Mouse (Mus musculus) heart, postnatal 0 days (tissue): ENCODE measurements around the gene Tmem184b. TPM values are rescaled to one million over a fixed set of nuclear protein-coding genes. Genes with fewer than 3 reads are reported as not detected.

Experiments
- ATAC-seq: fragments of 200-750 bp; cut with Nextera tagmentation; 2 replicates; pipeline ENCODE4 v1.8.0; 2017; ENCODE audit warnings: low read depth, moderate number of reproducible peaks, moderate library complexity; ENCODE audit not compliant: insufficient read depth
- DNase-seq: peaks from one replicate; pipeline ENCODE4 v3.0.0-alpha.2; 2016; ENCODE audit warnings: low spot score
- H3K27ac ChIP-seq: fragments of 300-500 bp; sonication (generic); 2 replicates; pipeline ENCODE4 v1.5.1; 2014; ENCODE audit warnings: low read depth, mild to moderate bottlenecking
- H3K27me3 ChIP-seq: fragments of 300-500 bp; sonication (generic); 2 replicates; pipeline ENCODE4 v1.6.1; 2014; ENCODE audit warnings: low read length, mixed read lengths; ENCODE audit not compliant: control insufficient read depth, insufficient read depth
- H3K36me3 ChIP-seq: fragments of 300-500 bp; sonication (generic); replicated peaks from 2 replicates; pipeline ENCODE4 v1.6.1; 2014; ENCODE audit warnings: low read length, mixed read lengths; ENCODE audit not compliant: control insufficient read depth, insufficient read depth
- H3K4me1 ChIP-seq: fragments of 300-500 bp; sonication (generic); 2 replicates; pipeline ENCODE4 v1.6.1; 2014; ENCODE audit warnings: antibody characterized with exemption; ENCODE audit not compliant: control insufficient read depth, insufficient read depth
- H3K4me2 ChIP-seq: fragments of 300-500 bp; sonication (generic); 2 replicates; pipeline ENCODE4 v1.6.1; 2014; ENCODE audit warnings: low read depth, mild to moderate bottlenecking, low read length, moderate library complexity
- H3K4me3 ChIP-seq: fragments of 300-500 bp; sonication (generic); 2 replicates; pipeline ENCODE4 v1.5.1; 2014; ENCODE audit warnings: low read depth, low read length
- H3K9ac ChIP-seq: fragments of 300-500 bp; sonication (generic); replicated peaks from 2 replicates; pipeline ENCODE4 v1.6.1; 2014; ENCODE audit warnings: low read depth, low read length, mixed read lengths
- H3K9me3 ChIP-seq: fragments of 300-500 bp; sonication (generic); replicated peaks from 2 replicates; pipeline ENCODE4 v1.6.1; 2016; ENCODE audit warnings: low read length; ENCODE audit not compliant: control insufficient read depth
- CTCF ChIP-seq: IDR thresholded peaks from 2 replicates; pipeline ENCODE4 v1.5.1; 2016; ENCODE audit warnings: antibody characterized with exemption, control low read depth, low read depth
- EP300 ChIP-seq: IDR thresholded peaks from 2 replicates; pipeline ENCODE4 v1.6.1; 2016; ENCODE audit warnings: antibody characterized with exemption, low read depth
- whole genome bisulfite sequencing: fragments of 180-500 bp; shearing (Covaris S2); extraction: QIAGEN DNeasy Blood & Tissue Kit; methylation state at CpG from one replicate; pipeline ENCODE4 v1.1.7; 2014; 5-methylcytosine and 5-hydroxymethylcytosine counted together
- polyA plus RNA-seq: library from polyadenylated mRNA; unstranded; fragments of >200 nt; fragmentation: Nextera tagmentation; extraction: Ambion mirVana; gene quantifications from 2 replicates; pipeline ENCODE4 v1.2.1, GENCODE M21; 2015
- total RNA-seq: library from RNA; depleted of rRNA; stranded (reverse); fragments of >200 nt; gene quantifications from 2 replicates; pipeline ENCODE4 v1.2.3, GENCODE M21; 2014; ENCODE audit warnings: low replicate concordance

The Tmem184b gene
- total and polyA plus RNA-seq, 2 experiments from 2014 or later, result 31.8 to 70.6 TPM

GRCm38 (mm10) chr15:79346051-79346793, 57.1 kb downstream of the Tmem184b start, which contains the start of gene Maff:
Gene Maff, plus strand, starts transcription at chr15:79346621.
- H3K4me3 ChIP-seq, result peak within 1 kb of the TSS; percentile 85
- H3K27ac ChIP-seq, result peak within 1 kb of the TSS; percentile 98
- peaks cover 20% of the 10 kb centered on the region for H3K4me1 ChIP-seq
- H3K4me2 ChIP-seq, result peak within 1 kb of the TSS; percentile 91
- no peak for DNase-seq
- no peaks in the 10 kb centered on the region for H3K9me3 ChIP-seq
- 52% methylated on average over 8 of the region's 8 CpGs for WGBS
- peak within 1 kb of the TSS; percentile 84 for H3K9ac ChIP-seq
- no peaks in the 10 kb centered on the region for H3K36me3 ChIP-seq
- no peak for ATAC-seq
- no peaks in the 10 kb centered on the region for H3K27me3 ChIP-seq
- no peak for TF ChIP-seq EP300
- no peak for TF ChIP-seq CTCF

GRCm38 (mm10) chr15:79344627-79345026, 58.7 kb downstream of the Tmem184b start:
- H3K9ac ChIP-seq, result no peak overlapping the region
- no peak overlapping the region for H3K27ac ChIP-seq
- peaks cover 14% of the 10 kb centered on the region for H3K4me1 ChIP-seq
- 75% methylated on average over 4 of the region's 4 CpGs for WGBS
- H3K9me3 ChIP-seq, result no peaks in the 10 kb centered on the region
- DNase-seq (no peak), ATAC-seq (no peak)
- H3K27me3 ChIP-seq, result no peaks in the 10 kb centered on the region
- TF ChIP-seq CTCF (no peak), EP300 (no peak)
- H3K4me3 ChIP-seq, result no peak overlapping the region
- no peak overlapping the region for H3K4me2 ChIP-seq
- H3K36me3 ChIP-seq, result no peaks in the 10 kb centered on the region

GRCm38 (mm10) chr15:79342641-79343337, 60.6 kb downstream of the Tmem184b start:
- Histone ChIP-seq H3K4me1 (no peaks in the 10 kb centered on the region), H3K36me3 (no peaks in the 10 kb centered on the region), H3K9ac (no peak overlapping the region), H3K4me3 (no peak overlapping the region), H3K4me2 (no peak overlapping the region), H3K9me3 (no peaks in the 10 kb centered on the region), H3K27me3 (no peaks in the 10 kb centered on the region), H3K27ac (no peak overlapping the region)
- ATAC-seq (no peak), DNase-seq (no peak)
- TF ChIP-seq CTCF, result no peak
- WGBS, result 65% methylated on average over 6 of the region's 6 CpGs

GRCm38 (mm10) chr15:79338978-79339377, 64.4 kb downstream of the Tmem184b start:
- Histone ChIP-seq H3K27ac (no peak overlapping the region), H3K4me1 (no peaks in the 10 kb centered on the region), H3K4me3 (no peak overlapping the region), H3K36me3 (no peaks in the 10 kb centered on the region), H3K9ac (no peak overlapping the region), H3K4me2 (no peak overlapping the region), H3K27me3 (no peaks in the 10 kb centered on the region), H3K9me3 (no peaks in the 10 kb centered on the region)
- DNase-seq (no peak), ATAC-seq (no peak)
- TF ChIP-seq CTCF (no peak), EP300 (no peak)
- WGBS, result 68% methylated on average over 5 of the region's 5 CpGs

DNA sequence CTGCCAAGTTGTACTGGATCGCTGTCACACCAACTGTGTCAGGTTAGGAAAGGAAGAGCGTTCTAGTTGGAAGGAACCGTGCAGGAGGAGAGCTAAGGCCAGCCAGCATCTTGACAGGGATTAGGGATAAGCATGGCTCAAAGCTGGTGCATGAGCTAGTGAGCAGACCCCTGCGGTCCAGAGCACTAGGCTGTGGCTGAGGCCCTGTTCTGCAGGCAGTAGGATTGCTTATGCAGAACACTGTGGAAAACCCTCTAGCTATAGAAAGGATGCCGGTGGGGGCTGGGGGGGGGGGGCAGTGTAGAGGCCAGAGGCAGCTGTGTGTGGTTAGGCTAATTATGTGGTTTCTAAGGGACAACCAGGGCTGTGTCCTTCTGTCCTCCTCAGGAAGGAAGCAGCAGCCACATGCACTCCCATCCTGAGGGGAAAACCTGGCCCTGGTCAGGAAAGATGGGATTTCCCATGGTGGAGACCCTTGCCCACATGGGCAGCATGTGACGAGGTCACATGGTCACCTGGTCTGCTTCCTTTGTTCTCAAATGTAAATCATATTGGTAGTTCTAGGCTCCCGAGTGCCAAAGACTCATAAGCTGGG, 68.2 kb downstream of the Tmem184b start:
- Histone ChIP-seq H3K27me3 (no peaks in the 10 kb centered on the region), H3K4me2 (no peak overlapping the region), H3K27ac (no peak overlapping the region), H3K9ac (no peak overlapping the region), H3K4me1 (no peaks in the 10 kb centered on the region), H3K9me3 (no peaks in the 10 kb centered on the region), H3K4me3 (no peak overlapping the region), H3K36me3 (no peaks in the 10 kb centered on the region)
- 55% methylated on average over 7 of the region's 7 CpGs for WGBS
- ATAC-seq (no peak), DNase-seq (no peak)
- no peak for TF ChIP-seq EP300
- TF ChIP-seq CTCF, result no peak
